Comparison of ENCODE assay signal across 10 mouse cellular contexts in genomic region chr5:134568964-134569491, GRCm38 (mm10). TPM values are rescaled to one million over a fixed set of nuclear protein-coding genes. Genes with fewer than 3 reads are reported as not detected.
DNase-seq lines count a peak whose midpoint lies in the region; ATAC-seq and TF ChIP-seq lines count a peak whose summit lies in the region.
"Had no signal": no experiment of that assay in that cellular context is flagged by ENCODE, and none has a peak within 500 bp of the region (broad histone marks: within the 10 kb centered on the region; RNA-seq: fewer than 3 reads in every experiment).

No protein-coding gene starts in this region.

- H3K9ac ChIP-seq in midbrain, embryonic 16.5 days (ENCODE audit: low read depth, low read length): 0 out of 2 replicates have a peak overlapping the region, but pooled peaks have one; percentile 10
- no peak overlapping the region for H3K9ac ChIP-seq in midbrain, embryonic 14.5 days (replicated peaks; ENCODE audit: low read length)
- no peak overlapping the region; the same call in 1 of the 2 replicates for H3K9ac ChIP-seq in kidney, embryonic 14.5 days (ENCODE audit: low read depth, low read length)

- no peak for TF ChIP-seq CTCF in gastrocnemius, adult 2 months (IDR thresholded peaks at IDR 0.05)

- H3K27me3 ChIP-seq in midbrain, embryonic 16.5 days (ENCODE audit: control insufficient read depth, insufficient read depth, low read depth, low read length): no peaks in the 10 kb centered on the region
- H3K27me3 ChIP-seq in midbrain, embryonic 14.5 days (ENCODE audit: control insufficient read depth, insufficient read depth, low read length): no peaks in the 10 kb centered on the region
- no peaks in the 10 kb centered on the region for H3K27me3 ChIP-seq in kidney, embryonic 14.5 days (ENCODE audit: control insufficient read depth, insufficient read depth, low read length)

- ATAC-seq in midbrain, embryonic 16.5 days: no peak
- ATAC-seq in midbrain, embryonic 14.5 days (ENCODE audit: low FRiP score, low TSS enrichment): no peak
- ATAC-seq in kidney, embryonic 14.5 days (ENCODE audit: low FRiP score, low TSS enrichment): peak; percentile 68

- no peak overlapping the region for H3K4me3 ChIP-seq in gastrocnemius, adult 2 months
- no peak overlapping the region for H3K4me3 ChIP-seq in midbrain, embryonic 16.5 days (ENCODE audit: low read depth, low read length)
- H3K4me3 ChIP-seq in midbrain, embryonic 14.5 days (replicated peaks; ENCODE audit: low read depth, low read length): no peak overlapping the region
- H3K4me3 ChIP-seq in kidney, embryonic 14.5 days (ENCODE audit: low read length): no peak overlapping the region

- H3K4me1 ChIP-seq in midbrain, embryonic 16.5 days (ENCODE audit: control insufficient read depth, insufficient read depth, low read length): peaks cover 7% of the 10 kb centered on the region
- H3K4me1 ChIP-seq in midbrain, embryonic 14.5 days (ENCODE audit: control insufficient read depth, insufficient read depth, low read length): peaks cover 7% of the 10 kb centered on the region
- peaks cover 20% of the 10 kb centered on the region for H3K4me1 ChIP-seq in kidney, embryonic 14.5 days (ENCODE audit: control insufficient read depth, insufficient read depth, low read length)

- peak; percentile 35 for DNase-seq in gastrocnemius, adult 2 months
- no peak for DNase-seq in gastrocnemius, postnatal 14 days
- no peak for DNase-seq in midbrain, embryonic 14.5 days
- DNase-seq in spleen, postnatal 14 days (ENCODE audit: low spot score in 2 of 2): no peak
- DNase-seq in frontal cortex, postnatal 25 days (ENCODE audit: low spot score in 2 of 2): no peak
- no peak for DNase-seq in neural tube, embryonic 10.5 days (ENCODE audit: extremely low spot score, low spot score)
- DNase-seq: adrenal gland, postnatal 25 days had no signal

- WGBS in midbrain, embryonic 16.5 days: 59% methylated on average over 8 of the region's 8 CpGs
- 61% methylated on average over 8 of the region's 8 CpGs for WGBS in midbrain, embryonic 14.5 days
- 34% methylated on average over 8 of the region's 8 CpGs for WGBS in kidney, embryonic 14.5 days

- no peak overlapping the region for H3K4me2 ChIP-seq in midbrain, embryonic 16.5 days (ENCODE audit: low read length)
- H3K4me2 ChIP-seq in midbrain, embryonic 14.5 days (ENCODE audit: low read length): no peak overlapping the region
- H3K4me2 ChIP-seq in kidney, embryonic 14.5 days (replicated peaks; ENCODE audit: low read depth, low read length): peak overlapping the region; percentile 2; the same call in 1 of the 2 replicates

- peak overlapping the region; percentile 64 for H3K27ac ChIP-seq in gastrocnemius, adult 2 months
- H3K27ac ChIP-seq in midbrain, embryonic 16.5 days (ENCODE audit: low read length): no peak overlapping the region
- H3K27ac ChIP-seq in midbrain, embryonic 14.5 days (replicated peaks; ENCODE audit: low read depth, low read length): no peak overlapping the region
- H3K27ac ChIP-seq in kidney, embryonic 14.5 days (ENCODE audit: low read depth, low read length): peak overlapping the region; percentile 85

- no peaks in the 10 kb centered on the region for H3K36me3 ChIP-seq in midbrain, embryonic 16.5 days (ENCODE audit: control insufficient read depth, insufficient read depth, low read length)
- no peaks in the 10 kb centered on the region for H3K36me3 ChIP-seq in midbrain, embryonic 14.5 days (ENCODE audit: control insufficient read depth, insufficient read depth, low read length)
- no peaks in the 10 kb centered on the region for H3K36me3 ChIP-seq in kidney, embryonic 14.5 days (ENCODE audit: control insufficient read depth, insufficient read depth, low read length)

- intact Hi-C loops in gastrocnemius, adult 2 months (cut with DNase I): no loop called here
- intact Hi-C loops in gastrocnemius, postnatal 14 days (cut with DNase I; ENCODE audit: low total_unique reads): no loop called here

- peaks cover 5% of the 10 kb centered on the region; the same call in 1 of the 2 replicates for H3K9me3 ChIP-seq in midbrain, embryonic 16.5 days (replicated peaks; ENCODE audit: control insufficient read depth, low read length, poor library complexity, severe bottlenecking)
- no peaks in the 10 kb centered on the region for H3K9me3 ChIP-seq in midbrain, embryonic 14.5 days (ENCODE audit: control insufficient read depth, low read length)
- H3K9me3 ChIP-seq in kidney, embryonic 14.5 days (ENCODE audit: control insufficient read depth, low read length): no peaks in the 10 kb centered on the region

RNA-seq across cellular contexts. Expression of gene Syna, which starts 9.1 kb away (rescaled TPM):
- total RNA-seq in gastrocnemius, adult 2 months (2021): not detected
- total RNA-seq in gastrocnemius, postnatal 14 days (2021): under 1 TPM in 1 of 2 experiments, not detected in 1; 0.29 TPM
- 0.46 and 0.92 TPM in 2 replicates for polyA plus RNA-seq in midbrain, embryonic 16.5 days (2015; fragmentation: Nextera tagmentation; extraction: Ambion mirVana)
- 0.11 and 0.24 TPM in 2 replicates for polyA plus RNA-seq in midbrain, embryonic 14.5 days (2014; fragmentation: Nextera tagmentation; extraction: Ambion mirVana)
- polyA plus RNA-seq in kidney, embryonic 14.5 days (2014; fragmentation: Nextera tagmentation; extraction: Ambion mirVana): 0.14 TPM in 1 of 2 replicates, not detected in the other
- total RNA-seq: adrenal gland, postnatal 25 days had no signal
- polyA plus RNA-seq: neural tube, embryonic 11.5 days had no signal

RNA-seq across cellular contexts. Expression of gene Rfc2, which starts 12.1 kb away (rescaled TPM):
- total RNA-seq in gastrocnemius, adult 2 months (2021): 10 to 100 TPM; 18.3 to 19.8 TPM
- 10 to 100 TPM; 12.4 to 14.1 TPM for total RNA-seq in gastrocnemius, postnatal 14 days (2021)
- polyA plus RNA-seq in midbrain, embryonic 16.5 days (2015; fragmentation: Nextera tagmentation; extraction: Ambion mirVana): 179 and 186 TPM in 2 replicates
- polyA plus RNA-seq in midbrain, embryonic 14.5 days (2014; fragmentation: Nextera tagmentation; extraction: Ambion mirVana): 165 and 191 TPM in 2 replicates
- 309 and 333 TPM in 2 replicates for polyA plus RNA-seq in kidney, embryonic 14.5 days (2014; fragmentation: Nextera tagmentation; extraction: Ambion mirVana)

RNA-seq across cellular contexts. Expression of gene Clip2, which starts 16.8 kb away (rescaled TPM):
- total RNA-seq in gastrocnemius, adult 2 months (2021): 1 to 10 TPM; 3.0 to 4.2 TPM
- 1 to 10 TPM; 6.4 to 8.4 TPM for total RNA-seq in gastrocnemius, postnatal 14 days (2021)
- 16.7 and 17.1 TPM in 2 replicates for polyA plus RNA-seq in midbrain, embryonic 16.5 days (2015; fragmentation: Nextera tagmentation; extraction: Ambion mirVana)
- 18.2 and 19.3 TPM in 2 replicates for polyA plus RNA-seq in midbrain, embryonic 14.5 days (2014; fragmentation: Nextera tagmentation; extraction: Ambion mirVana)
- 3.7 and 4.4 TPM in 2 replicates for polyA plus RNA-seq in kidney, embryonic 14.5 days (2014; fragmentation: Nextera tagmentation; extraction: Ambion mirVana)

RNA-seq across cellular contexts. Expression of gene Lat2, which starts 45.8 kb away (rescaled TPM):
- total RNA-seq in gastrocnemius, adult 2 months (2021): 1 to 10 TPM in 1 of 2 experiments, under 1 TPM in 1; 0.87 to 1.2 TPM
- total RNA-seq in gastrocnemius, postnatal 14 days (2021): 1 to 10 TPM; 1.3 to 1.5 TPM
- polyA plus RNA-seq in midbrain, embryonic 16.5 days (2015; fragmentation: Nextera tagmentation; extraction: Ambion mirVana): 2.4 and 2.7 TPM in 2 replicates
- 1.5 and 2.7 TPM in 2 replicates for polyA plus RNA-seq in midbrain, embryonic 14.5 days (2014; fragmentation: Nextera tagmentation; extraction: Ambion mirVana)
- 1.8 and 2.2 TPM in 2 replicates for polyA plus RNA-seq in kidney, embryonic 14.5 days (2014; fragmentation: Nextera tagmentation; extraction: Ambion mirVana)

Comparison
In these comparisons a context has a peak if more than half of its experiments do, and no peak if none do; other contexts are left out.
1. H3K27ac ChIP-seq: peak in gastrocnemius, adult 2 months (single experiment) and kidney, embryonic 14.5 days (single experiment); none in midbrain, embryonic 16.5 days (single experiment) and midbrain, embryonic 14.5 days (single experiment).